Mouse (Mus musculus): ENCODE results near the gene Gm35549. TPM values are rescaled to one million over a fixed set of nuclear protein-coding genes. Genes with fewer than 3 reads are reported as not detected.
A peak's percentile ranks its signal among the peaks of the same experiment; 100 is the strongest.
"Not testable (repeated sequence)": the region's sequence is repeated elsewhere in the genome, so short reads cannot be mapped to it uniquely, and the experiment has no call there.

Gene Gm35549
- polyA plus RNA-seq, 1 experiment from 2014 or later: 0.73 TPM

GRCm38 (mm10) chr9:122864848-122865247 is 21.0 kb upstream of the Gm35549 start:
- 63% methylated on average over 3 of the region's 3 CpGs for WGBS
- Histone ChIP-seq H3K27ac (replicated peaks; ENCODE audit: low read depth, low read length) (no peak overlapping the region), H3K9me3 (replicated peaks; ENCODE audit: control insufficient read depth, low read length) (no peaks in the 10 kb centered on the region), H3K4me1 (ENCODE audit: control insufficient read depth, insufficient read depth, low read length) (no peaks in the 10 kb centered on the region), H3K4me2 (ENCODE audit: low read depth, low read length) (peak overlapping the region; percentile 67), H3K9ac (replicated peaks; ENCODE audit: low read length) (peak overlapping the region; percentile 89), H3K4me3 (ENCODE audit: low read depth, low read length) (peak overlapping the region; percentile 70), H3K27me3 (ENCODE audit: control insufficient read depth, insufficient read depth, low read length) (no peaks in the 10 kb centered on the region), H3K36me3 (replicated peaks; ENCODE audit: control insufficient read depth, insufficient read depth, low read depth, low read length) (peaks cover 20% of the 10 kb centered on the region)
- ATAC-seq (replicated peaks; ENCODE audit: insufficient number of reproducible peaks, low FRiP score, low TSS enrichment, low read depth) (0 out of 2 replicates have a peak, but pooled peaks have one; percentile 11), DNase-seq (ENCODE audit: low spot score) (no peak)

GRCm38 (mm10) chr9:122863731-122864130 is 19.9 kb upstream of the Gm35549 start:
- Histone ChIP-seq H3K27me3 (ENCODE audit: control insufficient read depth, insufficient read depth, low read length) (no peaks in the 10 kb centered on the region), H3K4me1 (ENCODE audit: control insufficient read depth, insufficient read depth, low read length) (no peaks in the 10 kb centered on the region), H3K27ac (replicated peaks; ENCODE audit: low read depth, low read length) (no peak overlapping the region), H3K9ac (replicated peaks; ENCODE audit: low read length) (no peak overlapping the region), H3K9me3 (replicated peaks; ENCODE audit: control insufficient read depth, low read length) (no peaks in the 10 kb centered on the region), H3K4me2 (ENCODE audit: low read depth, low read length) (no peak overlapping the region), H3K36me3 (replicated peaks; ENCODE audit: control insufficient read depth, insufficient read depth, low read depth, low read length) (peaks cover 26% of the 10 kb centered on the region), H3K4me3 (ENCODE audit: low read depth, low read length) (no peak overlapping the region)
- 93% methylated on average over 2 of the region's 2 CpGs for WGBS
- no peak for DNase-seq (ENCODE audit: low spot score)
- ATAC-seq (replicated peaks; ENCODE audit: insufficient number of reproducible peaks, low FRiP score, low TSS enrichment, low read depth): no peak

GRCm38 (mm10) chr9:122860752-122861151 is 16.9 kb upstream of the Gm35549 start:
- Histone ChIP-seq H3K36me3 (replicated peaks; ENCODE audit: control insufficient read depth, insufficient read depth, low read depth, low read length) (peaks cover 39% of the 10 kb centered on the region), H3K4me3 (ENCODE audit: low read depth, low read length) (no peak overlapping the region), H3K9ac (replicated peaks; ENCODE audit: low read length) (no peak overlapping the region), H3K4me1 (ENCODE audit: control insufficient read depth, insufficient read depth, low read length) (no peaks in the 10 kb centered on the region), H3K27ac (replicated peaks; ENCODE audit: low read depth, low read length) (no peak overlapping the region), H3K4me2 (ENCODE audit: low read depth, low read length) (no peak overlapping the region), H3K9me3 (replicated peaks; ENCODE audit: control insufficient read depth, low read length) (no peaks in the 10 kb centered on the region), H3K27me3 (ENCODE audit: control insufficient read depth, insufficient read depth, low read length) (no peaks in the 10 kb centered on the region)
- ATAC-seq (replicated peaks; ENCODE audit: insufficient number of reproducible peaks, low FRiP score, low TSS enrichment, low read depth): no peak
- no peak for DNase-seq (ENCODE audit: low spot score)

- H3K4me3 ChIP-seq (ENCODE audit: low read depth, low read length): no peak overlapping the region
Measured at GRCm38 (mm10) chr9:122856716-122857115, 12.9 kb upstream of the Gm35549 start.

GRCm38 (mm10) chr9:122855617-122856016 is 11.8 kb upstream of the Gm35549 start:
- ATAC-seq (replicated peaks; ENCODE audit: insufficient number of reproducible peaks, low FRiP score, low TSS enrichment, low read depth): no peak
- WGBS: 94% methylated on average over 4 of the region's 4 CpGs

More at GRCm38 (mm10) chr9:122856716-122857115, 12.9 kb upstream of the Gm35549 start:
- 95% methylated on average over 3 of the region's 3 CpGs for WGBS
- peaks cover 62% of the 10 kb centered on the region for H3K36me3 ChIP-seq (replicated peaks; ENCODE audit: control insufficient read depth, insufficient read depth, low read depth, low read length)
- H3K9ac ChIP-seq (replicated peaks; ENCODE audit: low read length): no peak overlapping the region
- no peaks in the 10 kb centered on the region for H3K9me3 ChIP-seq (replicated peaks; ENCODE audit: control insufficient read depth, low read length)
- ATAC-seq (replicated peaks; ENCODE audit: insufficient number of reproducible peaks, low FRiP score, low TSS enrichment, low read depth): no peak
- no peaks in the 10 kb centered on the region for H3K4me1 ChIP-seq (ENCODE audit: control insufficient read depth, insufficient read depth, low read length)
- no peaks in the 10 kb centered on the region for H3K27me3 ChIP-seq (ENCODE audit: control insufficient read depth, insufficient read depth, low read length)
- no peak overlapping the region for H3K27ac ChIP-seq (replicated peaks; ENCODE audit: low read depth, low read length)
- H3K4me2 ChIP-seq (ENCODE audit: low read depth, low read length): no peak overlapping the region
- DNase-seq (ENCODE audit: low spot score): no peak

GRCm38 (mm10) chr9:122855141-122855540 is 11.3 kb upstream of the Gm35549 start:
- H3K4me1 ChIP-seq (ENCODE audit: control insufficient read depth, insufficient read depth, low read length); H3K4me3 ChIP-seq (ENCODE audit: low read depth, low read length); ATAC-seq (replicated peaks; ENCODE audit: insufficient number of reproducible peaks, low FRiP score, low TSS enrichment, low read depth); H3K27me3 ChIP-seq (ENCODE audit: control insufficient read depth, insufficient read depth, low read length); DNase-seq (ENCODE audit: low spot score); H3K4me2 ChIP-seq (ENCODE audit: low read depth, low read length); H3K9me3 ChIP-seq (replicated peaks; ENCODE audit: control insufficient read depth, low read length); H3K27ac ChIP-seq (replicated peaks; ENCODE audit: low read depth, low read length); H3K9ac ChIP-seq (replicated peaks; ENCODE audit: low read length): not testable (repeated sequence)
- H3K36me3 ChIP-seq (replicated peaks; ENCODE audit: control insufficient read depth, insufficient read depth, low read depth, low read length): peaks cover 52% of the 10 kb centered on the region
- WGBS: 83% methylated on average over 2 of the region's 7 CpGs

More at GRCm38 (mm10) chr9:122855617-122856016, 11.8 kb upstream of the Gm35549 start:
- Histone ChIP-seq H3K9ac (replicated peaks; ENCODE audit: low read length) (no peak overlapping the region), H3K4me1 (ENCODE audit: control insufficient read depth, insufficient read depth, low read length) (no peaks in the 10 kb centered on the region), H3K9me3 (replicated peaks; ENCODE audit: control insufficient read depth, low read length) (no peaks in the 10 kb centered on the region), H3K27me3 (ENCODE audit: control insufficient read depth, insufficient read depth, low read length) (no peaks in the 10 kb centered on the region), H3K4me2 (ENCODE audit: low read depth, low read length) (no peak overlapping the region), H3K27ac (replicated peaks; ENCODE audit: low read depth, low read length) (no peak overlapping the region), H3K36me3 (replicated peaks; ENCODE audit: control insufficient read depth, insufficient read depth, low read depth, low read length) (peaks cover 52% of the 10 kb centered on the region), H3K4me3 (ENCODE audit: low read depth, low read length) (no peak overlapping the region)
- no peak for DNase-seq (ENCODE audit: low spot score)

GRCm38 (mm10) chr9:122854526-122854925 is 10.7 kb upstream of the Gm35549 start:
- WGBS: 97% methylated on average over 7 of the region's 7 CpGs
- H3K36me3 ChIP-seq (replicated peaks; ENCODE audit: control insufficient read depth, insufficient read depth, low read depth, low read length): peaks cover 47% of the 10 kb centered on the region
- no peak overlapping the region for H3K9ac ChIP-seq (replicated peaks; ENCODE audit: low read length)
- H3K4me2 ChIP-seq (ENCODE audit: low read depth, low read length): no peak overlapping the region
- no peaks in the 10 kb centered on the region for H3K9me3 ChIP-seq (replicated peaks; ENCODE audit: control insufficient read depth, low read length)
- H3K27ac ChIP-seq (replicated peaks; ENCODE audit: low read depth, low read length): no peak overlapping the region
- H3K27me3 ChIP-seq (ENCODE audit: control insufficient read depth, insufficient read depth, low read length): no peaks in the 10 kb centered on the region
- H3K4me1 ChIP-seq (ENCODE audit: control insufficient read depth, insufficient read depth, low read length): no peaks in the 10 kb centered on the region
- no peak overlapping the region for H3K4me3 ChIP-seq (ENCODE audit: low read depth, low read length)
- DNase-seq (ENCODE audit: low spot score) (no peak), ATAC-seq (replicated peaks; ENCODE audit: insufficient number of reproducible peaks, low FRiP score, low TSS enrichment, low read depth) (no peak)

GRCm38 (mm10) chr9:122847811-122848311 is 4.0 kb upstream of the Gm35549 start:
- ATAC-seq (replicated peaks; ENCODE audit: insufficient number of reproducible peaks, low FRiP score, low TSS enrichment, low read depth); H3K9me3 ChIP-seq (replicated peaks; ENCODE audit: control insufficient read depth, low read length); H3K27me3 ChIP-seq (ENCODE audit: control insufficient read depth, insufficient read depth, low read length); H3K9ac ChIP-seq (replicated peaks; ENCODE audit: low read length); H3K27ac ChIP-seq (replicated peaks; ENCODE audit: low read depth, low read length); H3K4me2 ChIP-seq (ENCODE audit: low read depth, low read length); DNase-seq (ENCODE audit: low spot score); H3K4me3 ChIP-seq (ENCODE audit: low read depth, low read length); H3K4me1 ChIP-seq (ENCODE audit: control insufficient read depth, insufficient read depth, low read length): not testable (repeated sequence)
- WGBS: 93% methylated on average over 7 of the region's 8 CpGs
- H3K36me3 ChIP-seq (replicated peaks; ENCODE audit: control insufficient read depth, insufficient read depth, low read depth, low read length): peaks cover 14% of the 10 kb centered on the region
